ENCODE assay signal across 27 mouse cellular contexts in genomic region chr10:52940831-52941216, GRCm38 (mm10).
DNase-seq lines count a peak whose midpoint lies in the region; ATAC-seq lines count a peak whose summit lies in the region.
"Had no signal": no experiment of that assay in that cellular context is flagged by ENCODE, and none has a peak within 500 bp of the region (broad histone marks: within the 10 kb centered on the region; RNA-seq: fewer than 3 reads in every experiment).

No protein-coding gene starts in this region.

- H3K4me3 ChIP-seq in forebrain, embryonic 14.5 days (ENCODE audit: low read depth, low read length) = no peak overlapping the region
- no peak overlapping the region for H3K4me3 ChIP-seq in forebrain, embryonic 11.5 days (ENCODE audit: low read depth, low read length)
- no peak overlapping the region for H3K4me3 ChIP-seq in midbrain, embryonic 12.5 days
- no peak overlapping the region for H3K4me3 ChIP-seq in midbrain, embryonic 11.5 days (ENCODE audit: low read depth, low read length)
- H3K4me3 ChIP-seq in hindbrain, embryonic 15.5 days = no peak overlapping the region
- H3K4me3 ChIP-seq in neural tube, embryonic 14.5 days (ENCODE audit: low read depth, low read length) = no peak overlapping the region
- H3K4me3 ChIP-seq: embryonic facial prominence, embryonic 15.5 days; gastrocnemius, adult 2 months; heart, embryonic 12.5 days; intestine, embryonic 15.5 days; limb, embryonic 12.5 days; liver, embryonic 13.5 days; neural tube, embryonic 12.5 days; stomach, embryonic 15.5 days had no signal

- H3K4me2 ChIP-seq in forebrain, embryonic 14.5 days (ENCODE audit: low read length) = no peak overlapping the region
- no peak overlapping the region for H3K4me2 ChIP-seq in forebrain, embryonic 11.5 days (ENCODE audit: low read depth, low read length, severe bottlenecking)
- H3K4me2 ChIP-seq in midbrain, embryonic 12.5 days (replicated peaks) = no peak overlapping the region
- H3K4me2 ChIP-seq in midbrain, embryonic 11.5 days = no peak overlapping the region
- H3K4me2 ChIP-seq in hindbrain, embryonic 15.5 days = peak overlapping the region; percentile 26
- no peak overlapping the region for H3K4me2 ChIP-seq in neural tube, embryonic 14.5 days (ENCODE audit: low read depth, low read length)
- H3K4me2 ChIP-seq: embryonic facial prominence, embryonic 15.5 days; heart, embryonic 12.5 days; intestine, embryonic 15.5 days; limb, embryonic 12.5 days; liver, embryonic 13.5 days; lung, embryonic 14.5 days; neural tube, embryonic 12.5 days; stomach, embryonic 15.5 days had no signal

- H3K4me1 ChIP-seq in forebrain, embryonic 14.5 days (ENCODE audit: control insufficient read depth, insufficient read depth, low read length) = peaks cover 3% of the 10 kb centered on the region; the same call in 1 of the 2 replicates
- H3K4me1 ChIP-seq in forebrain, embryonic 11.5 days (replicated peaks; ENCODE audit: control insufficient read depth, insufficient read depth, low read length) = no peaks in the 10 kb centered on the region; the same call in 1 of the 2 replicates
- 0 out of 2 replicates have a peak, but pooled peaks cover 2% of the 10 kb centered on the region for H3K4me1 ChIP-seq in midbrain, embryonic 12.5 days
- no peaks in the 10 kb centered on the region for H3K4me1 ChIP-seq in midbrain, embryonic 11.5 days (ENCODE audit: control insufficient read depth, insufficient read depth, low read length)
- peaks cover 14% of the 10 kb centered on the region; the same call in 1 of the 2 replicates for H3K4me1 ChIP-seq in hindbrain, embryonic 15.5 days (replicated peaks)
- 0 out of 2 replicates have a peak, but pooled peaks cover 3% of the 10 kb centered on the region for H3K4me1 ChIP-seq in neural tube, embryonic 14.5 days (ENCODE audit: control insufficient read depth, insufficient read depth, low read length)
- H3K4me1 ChIP-seq: embryonic facial prominence, embryonic 15.5 days; heart, embryonic 12.5 days; intestine, embryonic 15.5 days; limb, embryonic 12.5 days; liver, embryonic 13.5 days; neural tube, embryonic 12.5 days; stomach, embryonic 15.5 days had no signal

- no peak overlapping the region for H3K9ac ChIP-seq in forebrain, embryonic 14.5 days (ENCODE audit: low read length)
- no peak overlapping the region for H3K9ac ChIP-seq in forebrain, embryonic 11.5 days (ENCODE audit: low read length)
- H3K9ac ChIP-seq in midbrain, embryonic 12.5 days (replicated peaks) = no peak overlapping the region
- no peak overlapping the region for H3K9ac ChIP-seq in midbrain, embryonic 11.5 days (ENCODE audit: low read length)
- H3K9ac ChIP-seq in hindbrain, embryonic 15.5 days = no peak overlapping the region
- no peak overlapping the region for H3K9ac ChIP-seq in neural tube, embryonic 14.5 days (replicated peaks; ENCODE audit: low read depth, low read length)
- H3K9ac ChIP-seq: embryonic facial prominence, embryonic 15.5 days; heart, embryonic 12.5 days; intestine, embryonic 15.5 days; limb, embryonic 12.5 days; liver, embryonic 13.5 days; lung, embryonic 14.5 days; neural tube, embryonic 12.5 days; stomach, embryonic 15.5 days had no signal

- peak; percentile 60; the same call in 1 of the 2 replicates for ATAC-seq in forebrain, embryonic 14.5 days
- ATAC-seq in forebrain, embryonic 11.5 days (replicated peaks; ENCODE audit: low FRiP score) = no peak
- ATAC-seq in midbrain, embryonic 12.5 days (ENCODE audit: low FRiP score, low read depth) = peak; percentile 58
- ATAC-seq in midbrain, embryonic 11.5 days (ENCODE audit: low FRiP score) = no peak
- ATAC-seq in hindbrain, embryonic 15.5 days (ENCODE audit: low FRiP score, low read depth) = peak; percentile 85
- ATAC-seq in neural tube, embryonic 14.5 days (ENCODE audit: low read depth) = peak; percentile 73
- ATAC-seq: activated CD4-positive, CD25-positive, alpha-beta regulatory T cell, adult 4 months; CD4-positive, CD25-positive, alpha-beta regulatory T cell, adult 4 months; intestine, embryonic 15.5 days had no signal

- no peak overlapping the region; the same call in 1 of the 2 replicates for H3K27ac ChIP-seq in forebrain, embryonic 14.5 days (ENCODE audit: low read depth, low read length)
- H3K27ac ChIP-seq in forebrain, embryonic 11.5 days (ENCODE audit: low read depth, low read length) = no peak overlapping the region
- H3K27ac ChIP-seq in midbrain, embryonic 12.5 days (replicated peaks) = no peak overlapping the region; the same call in 1 of the 2 replicates
- H3K27ac ChIP-seq in midbrain, embryonic 11.5 days (ENCODE audit: low read depth, low read length) = no peak overlapping the region
- peak overlapping the region; percentile 71 for H3K27ac ChIP-seq in hindbrain, embryonic 15.5 days (replicated peaks)
- H3K27ac ChIP-seq in neural tube, embryonic 14.5 days (ENCODE audit: low read depth, low read length) = no peak overlapping the region
- H3K27ac ChIP-seq: embryonic facial prominence, embryonic 15.5 days; gastrocnemius, adult 2 months; intestine, embryonic 15.5 days; limb, embryonic 12.5 days; liver, embryonic 13.5 days; macrophage; neural tube, embryonic 12.5 days; stomach, embryonic 15.5 days had no signal

- H3K27me3 ChIP-seq in forebrain, embryonic 14.5 days (replicated peaks; ENCODE audit: control insufficient read depth, insufficient read depth, low read length) = no peaks in the 10 kb centered on the region
- no peaks in the 10 kb centered on the region for H3K27me3 ChIP-seq in forebrain, embryonic 11.5 days (ENCODE audit: control insufficient read depth, insufficient read depth, low read length)
- no peaks in the 10 kb centered on the region for H3K27me3 ChIP-seq in midbrain, embryonic 12.5 days
- H3K27me3 ChIP-seq in midbrain, embryonic 11.5 days (ENCODE audit: control insufficient read depth, insufficient read depth, low read length) = no peaks in the 10 kb centered on the region
- H3K27me3 ChIP-seq in hindbrain, embryonic 15.5 days = no peaks in the 10 kb centered on the region
- no peaks in the 10 kb centered on the region for H3K27me3 ChIP-seq in neural tube, embryonic 14.5 days (ENCODE audit: control insufficient read depth, insufficient read depth, low read length)
- H3K27me3 ChIP-seq: embryonic facial prominence, embryonic 15.5 days; heart, embryonic 12.5 days; intestine, embryonic 15.5 days; limb, embryonic 12.5 days; liver, embryonic 13.5 days; neural tube, embryonic 12.5 days; stomach, embryonic 15.5 days had no signal

- WGBS in forebrain, embryonic 14.5 days = 55% methylated on average over 5 of the region's 5 CpGs
- 70% methylated on average over 5 of the region's 5 CpGs for WGBS in forebrain, embryonic 11.5 days
- WGBS in midbrain, embryonic 12.5 days = 56% methylated on average over 5 of the region's 5 CpGs
- 72% methylated on average over 5 of the region's 5 CpGs for WGBS in midbrain, embryonic 11.5 days
- WGBS in hindbrain, embryonic 15.5 days = 46% methylated on average over 5 of the region's 5 CpGs
- WGBS in neural tube, embryonic 14.5 days = 61% methylated on average over 5 of the region's 5 CpGs

- intact Hi-C loops in heart, postnatal 36 days (cut with DNase I) = no loop called here

- peak; percentile 22 for DNase-seq in forebrain, embryonic 14.5 days (ENCODE audit: low spot score)
- no peak for DNase-seq in forebrain, embryonic 11.5 days (ENCODE audit: low spot score)
- DNase-seq in midbrain, embryonic 11.5 days (ENCODE audit: low spot score, missing footprints) = no peak
- DNase-seq in kidney, postnatal 4 days = no peak
- DNase-seq in heart, postnatal 36 days = no peak
- DNase-seq: adrenal gland, postnatal 14 days; cerebellum, adult 11-12 months; cerebellum, postnatal 25 days; gastrocnemius, adult 2 months; kidney, adult 9 months; kidney, postnatal 25 days; liver, embryonic 13.5 days; lung, embryonic 14.5 days; right cerebral cortex, postnatal 25 days; thymus, adult 2 months had no signal

- H3K36me3 ChIP-seq in forebrain, embryonic 14.5 days (ENCODE audit: control insufficient read depth, insufficient read depth, low read length) = no peaks in the 10 kb centered on the region
- H3K36me3 ChIP-seq in forebrain, embryonic 11.5 days (ENCODE audit: control insufficient read depth, insufficient read depth, low read length) = no peaks in the 10 kb centered on the region
- H3K36me3 ChIP-seq in midbrain, embryonic 12.5 days = no peaks in the 10 kb centered on the region
- no peaks in the 10 kb centered on the region for H3K36me3 ChIP-seq in midbrain, embryonic 11.5 days (ENCODE audit: control insufficient read depth, insufficient read depth, low read length)
- H3K36me3 ChIP-seq in hindbrain, embryonic 15.5 days = no peaks in the 10 kb centered on the region
- H3K36me3 ChIP-seq in neural tube, embryonic 14.5 days (ENCODE audit: control insufficient read depth, insufficient read depth, low read length) = no peaks in the 10 kb centered on the region
- H3K36me3 ChIP-seq: embryonic facial prominence, embryonic 15.5 days; heart, embryonic 12.5 days; intestine, embryonic 15.5 days; limb, embryonic 12.5 days; liver, embryonic 13.5 days; neural tube, embryonic 12.5 days; stomach, embryonic 15.5 days had no signal

- no peaks in the 10 kb centered on the region for H3K9me3 ChIP-seq in forebrain, embryonic 14.5 days (replicated peaks; ENCODE audit: control insufficient read depth, low read length)
- H3K9me3 ChIP-seq in forebrain, embryonic 11.5 days (ENCODE audit: control insufficient read depth, low read length) = no peaks in the 10 kb centered on the region
- no peaks in the 10 kb centered on the region for H3K9me3 ChIP-seq in midbrain, embryonic 12.5 days
- no peaks in the 10 kb centered on the region for H3K9me3 ChIP-seq in midbrain, embryonic 11.5 days (ENCODE audit: control insufficient read depth, low read length)
- no peaks in the 10 kb centered on the region for H3K9me3 ChIP-seq in hindbrain, embryonic 15.5 days
- H3K9me3 ChIP-seq in neural tube, embryonic 14.5 days (ENCODE audit: control insufficient read depth, low read length) = no peaks in the 10 kb centered on the region
- H3K9me3 ChIP-seq: embryonic facial prominence, embryonic 15.5 days; heart, embryonic 12.5 days; intestine, embryonic 15.5 days; limb, embryonic 12.5 days; liver, embryonic 13.5 days; neural tube, embryonic 12.5 days; stomach, embryonic 15.5 days had no signal

Comparison
In these comparisons a context has a peak if more than half of its experiments do, and no peak if none do; other contexts are left out.
1. ATAC-seq: peak in forebrain, embryonic 14.5 days (single experiment), midbrain, embryonic 12.5 days (single experiment), hindbrain, embryonic 15.5 days (single experiment) and neural tube, embryonic 14.5 days (single experiment); none in forebrain, embryonic 11.5 days (single experiment) and midbrain, embryonic 11.5 days (single experiment).